Mouse (Mus musculus) lung, adult 2 months (tissue): ENCODE data around the gene Olfr803. TPM values are rescaled to one million over a fixed set of nuclear protein-coding genes. Genes with fewer than 3 reads are reported as not detected.

Experiments
- DNase-seq: peaks from one replicate; pipeline ENCODE4 v3.0.0; 2022
- H3K4me1 ChIP-seq: fragments of 200-500 bp; 2 replicates; pipeline ENCODE4 v1.6.1; 2011; ENCODE audit warnings: low read length; ENCODE audit not compliant: control insufficient read depth, insufficient read depth
- H3K4me3 ChIP-seq: fragments of 200-500 bp; replicated peaks from 2 replicates; pipeline ENCODE3; 2011; ENCODE audit warnings: low read depth, mild to moderate bottlenecking, control low read depth, low read length; ENCODE audit errors: extremely low read depth
- CTCF ChIP-seq: fragments of 200-500 bp; IDR thresholded peaks from 2 replicates; pipeline ENCODE4 v1.5.1; 2011; ENCODE audit warnings: mild to moderate bottlenecking, low read length, control low read depth; ENCODE audit not compliant: insufficient read depth
- POLR2A ChIP-seq: fragments of 200-500 bp; IDR thresholded peaks from 2 replicates; pipeline ENCODE4 v1.6.1; 2011; ENCODE audit warnings: low read depth, mild to moderate bottlenecking, control low read depth, low read length, borderline replicate concordance; ENCODE audit errors: extremely low read depth
- WGBS: fragments of 180-500 bp; shearing (Covaris S2); methylation state at CpG from one replicate; pipeline ENCODE4 v1.1.7; 2018; 5-methylcytosine and 5-hydroxymethylcytosine counted together
- polyA plus RNA-seq: library from polyadenylated mRNA; depleted of rRNA; stranded (reverse); fragments of >200 nt; gene quantifications from 2 replicates; pipeline ENCODE4 v1.2.3, GENCODE M21; 2012; rRNA removed

The Olfr803 gene
- not detected in 2 replicates for polyA plus RNA-seq

DNA sequence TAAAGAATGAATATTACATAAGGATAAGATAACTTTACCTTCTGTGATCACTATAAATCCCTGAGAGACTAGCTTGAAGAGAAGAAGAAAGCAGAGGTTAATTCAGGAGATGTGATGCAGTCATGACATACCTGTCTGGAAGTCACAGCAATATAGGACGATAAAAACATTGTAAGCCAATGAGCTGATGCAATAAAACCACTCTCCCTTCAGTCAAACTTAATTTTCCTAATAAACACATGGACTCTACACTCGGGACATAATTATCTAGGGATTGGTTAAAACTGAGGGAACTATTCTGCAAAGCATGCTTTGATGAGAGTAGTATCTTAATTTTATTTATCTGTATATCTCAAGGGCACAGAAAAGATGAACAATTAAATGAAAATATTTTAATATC, at the start of gene Olfr803:
TSS of gene Olfr803 (minus strand) at position 101 of the 400 bp plus-strand sequence.
- no peaks in the 10 kb centered on the region for H3K4me1 ChIP-seq
- DNase-seq = no peak
- WGBS = 61% methylated on average over 2 of the region's 2 CpGs
- no peak for TF ChIP-seq CTCF
- TF ChIP-seq POLR2A = no peak
- no peak within 1 kb of the TSS for H3K4me3 ChIP-seq

- no peak for DNase-seq
- no peak for TF ChIP-seq POLR2A
- Histone ChIP-seq H3K4me3 (no peak within 1 kb of the TSS), H3K4me1 (no peaks in the 10 kb centered on the region)
Measured at GRCm38 (mm10) chr10:129741821-129742220, 47.7 kb upstream of the Olfr803 start, which contains the start of gene Olfr806. Gene Olfr806, minus strand, starts transcription at chr10:129741921.

DNA sequence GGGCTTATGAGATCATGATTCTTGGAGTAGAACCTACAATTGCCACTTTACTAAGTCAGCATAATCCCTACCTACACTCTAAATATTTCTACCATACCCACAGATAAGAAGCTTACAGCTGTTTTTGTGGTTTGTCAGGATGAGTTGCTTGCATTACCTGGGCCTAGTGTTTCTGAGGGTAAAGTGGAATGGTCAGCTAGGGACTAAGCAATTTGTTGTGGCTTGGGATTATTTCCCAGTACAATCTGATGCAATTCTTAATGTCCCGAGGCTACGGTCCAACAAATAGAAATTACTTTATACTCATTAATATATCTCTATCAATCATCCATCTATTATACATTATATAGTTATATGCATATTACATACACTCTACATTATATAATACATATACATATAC, 35.2 kb upstream of the Olfr803 start, which contains the start of gene Olfr805:
TSS of gene Olfr805 (minus strand) at position 101 of the 400 bp plus-strand sequence.
- 95% methylated on average over 2 of the region's 2 CpGs for WGBS
- no peak for TF ChIP-seq CTCF
- TF ChIP-seq POLR2A = no peak
- DNase-seq = no peak
- Histone ChIP-seq H3K4me3 (no peak within 1 kb of the TSS), H3K4me1 (no peaks in the 10 kb centered on the region)

- no peak for DNase-seq
- Histone ChIP-seq H3K4me3 (no peak within 1 kb of the TSS), H3K4me1 (no peaks in the 10 kb centered on the region)
- TF ChIP-seq POLR2A (no peak), CTCF (no peak)
Measured at GRCm38 (mm10) chr10:129702910-129703309, 8.8 kb upstream of the Olfr803 start, which contains the start of gene Olfr804. Gene Olfr804, plus strand, starts transcription at chr10:129703210.

DNA sequence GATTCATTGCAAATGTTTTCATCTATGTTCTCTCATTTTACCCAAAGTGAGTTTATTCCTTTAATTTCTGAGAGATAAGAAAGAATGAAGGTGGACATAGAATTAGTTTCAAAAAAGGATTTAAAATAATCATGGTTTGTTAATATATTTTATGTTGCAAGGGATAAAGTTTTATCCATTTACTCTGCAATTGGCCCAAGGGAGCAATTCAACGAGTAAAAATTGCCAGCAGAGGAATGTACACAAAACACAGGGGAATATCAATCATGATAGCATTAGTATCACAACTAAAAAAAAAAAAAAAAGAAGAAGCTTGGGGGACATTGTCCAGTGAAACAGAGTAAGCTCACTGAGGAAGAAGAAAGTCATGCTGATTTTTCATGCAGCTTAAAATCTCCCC, 6.0 kb downstream of the Olfr803 start, which contains the start of gene Olfr802:
TSS of gene Olfr802 (minus strand) at position 101 of the 400 bp plus-strand sequence.
- H3K4me1 ChIP-seq = no peaks in the 10 kb centered on the region
- DNase-seq = no peak
- no peak within 1 kb of the TSS for H3K4me3 ChIP-seq
- WGBS = 41% methylated on average over 1 of the region's 1 CpGs
- TF ChIP-seq CTCF (no peak), POLR2A (no peak)

- 59% methylated on average over 1 of the region's 1 CpGs for WGBS
- H3K4me1 ChIP-seq = no peaks in the 10 kb centered on the region
- no peak within 1 kb of the TSS for H3K4me3 ChIP-seq
- no peak for DNase-seq
- TF ChIP-seq CTCF (no peak), POLR2A (no peak)
Measured at GRCm38 (mm10) chr10:129673765-129674164, 20.3 kb downstream of the Olfr803 start, which contains the start of gene Olfr801. Gene Olfr801, minus strand, starts transcription at chr10:129673865.

DNA sequence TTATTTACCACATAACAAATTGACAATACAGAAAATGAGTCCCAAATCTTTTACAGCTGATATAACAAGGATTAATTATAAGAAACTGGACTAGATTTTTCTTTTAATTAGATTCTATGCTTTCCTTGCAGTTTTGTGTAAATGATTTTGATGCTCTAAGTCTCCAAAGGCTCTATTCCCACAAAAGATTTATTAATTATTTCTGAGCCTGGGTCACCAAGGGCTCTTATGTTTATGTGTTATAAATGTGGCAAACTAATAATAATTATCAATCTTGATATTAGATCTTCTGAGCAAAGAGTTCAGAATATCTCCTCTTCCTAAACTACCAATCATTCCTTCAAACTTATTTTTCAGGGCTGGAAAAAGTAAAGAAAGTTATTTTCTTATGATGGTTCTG, 36.7 kb downstream of the Olfr803 start, which contains the start of gene Olfr800:
TSS of gene Olfr800 (plus strand) at position 301 of the 400 bp plus-strand sequence.
- no peak for TF ChIP-seq POLR2A
- TF ChIP-seq CTCF = no peak
- no peaks in the 10 kb centered on the region for H3K4me1 ChIP-seq
- no peak within 1 kb of the TSS for H3K4me3 ChIP-seq
- no peak for DNase-seq

DNA sequence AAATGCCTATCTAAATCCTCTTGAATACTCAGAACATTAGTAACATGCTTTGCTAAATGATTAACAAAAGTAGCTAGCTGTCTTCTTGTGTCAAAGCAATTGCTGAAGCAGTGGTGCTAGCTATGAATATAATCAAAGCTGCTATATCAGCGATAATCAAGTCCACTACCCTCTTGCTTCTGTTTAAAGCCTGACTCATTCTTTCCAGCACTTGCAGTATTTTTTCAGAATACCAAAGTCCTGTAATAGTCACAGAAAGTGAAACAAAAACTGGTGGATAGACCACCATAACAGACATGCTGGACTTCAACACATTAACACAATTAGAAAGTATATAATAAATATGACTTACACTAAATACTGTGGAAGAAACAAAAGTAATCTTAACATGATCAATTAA, 42.3 kb downstream of the Olfr803 start:
- no peak for TF ChIP-seq CTCF
- DNase-seq = no peak
- Histone ChIP-seq H3K4me1 (no peaks in the 10 kb centered on the region), H3K4me3 (no peak overlapping the region)
- 87% methylated on average over 1 of the region's 1 CpGs for WGBS

Other genes with a start within 250 kb of the Olfr803 start
- not detected in 2 replicates for gene Olfr787, start 232.4 kb downstream of the Olfr803 start, polyA plus RNA-seq
- gene Olfr788, start 223.3 kb downstream of the Olfr803 start, polyA plus RNA-seq = not detected in 2 replicates
- gene Olfr789, start 209.5 kb downstream of the Olfr803 start, polyA plus RNA-seq = not detected in 2 replicates
- gene Olfr790, start 195.8 kb downstream of the Olfr803 start, polyA plus RNA-seq = not detected in 2 replicates
- not detected in 2 replicates for gene Olfr791, start 172.5 kb downstream of the Olfr803 start, polyA plus RNA-seq
- gene Olfr792, start 155.1 kb downstream of the Olfr803 start, polyA plus RNA-seq = not detected in 2 replicates
- gene Olfr794, start 126.6 kb downstream of the Olfr803 start, polyA plus RNA-seq = not detected in 2 replicates
- gene Olfr796, start 81.7 kb downstream of the Olfr803 start, polyA plus RNA-seq = not detected in 2 replicates
- gene Olfr798, start 66.4 kb downstream of the Olfr803 start, polyA plus RNA-seq = not detected in 2 replicates
- not detected in 2 replicates for gene Olfr799, start 56.8 kb downstream of the Olfr803 start, polyA plus RNA-seq
- gene Olfr800, start 36.6 kb downstream of the Olfr803 start, polyA plus RNA-seq = not detected in 2 replicates
- not detected in 2 replicates for gene Olfr801, start 20.4 kb downstream of the Olfr803 start, polyA plus RNA-seq
- not detected in 2 replicates for gene Olfr802, start 6.1 kb downstream of the Olfr803 start, polyA plus RNA-seq
- gene Olfr804, start 8.9 kb upstream of the Olfr803 start, polyA plus RNA-seq = not detected in 2 replicates
- not detected in 2 replicates for gene Olfr805, start 35.1 kb upstream of the Olfr803 start, polyA plus RNA-seq
- gene Olfr806, start 47.6 kb upstream of the Olfr803 start, polyA plus RNA-seq = not detected in 2 replicates
- gene Olfr807, start 63.5 kb upstream of the Olfr803 start, polyA plus RNA-seq = not detected in 2 replicates
- gene Olfr808, start 71.2 kb upstream of the Olfr803 start, polyA plus RNA-seq = not detected in 2 replicates
- gene Olfr809, start 80.4 kb upstream of the Olfr803 start, polyA plus RNA-seq = not detected in 2 replicates
- not detected in 2 replicates for gene Olfr810, start 100.6 kb upstream of the Olfr803 start, polyA plus RNA-seq
- gene Olfr811, start 110.1 kb upstream of the Olfr803 start, polyA plus RNA-seq = not detected in 2 replicates
- not detected in 2 replicates for gene Olfr812, start 151.8 kb upstream of the Olfr803 start, polyA plus RNA-seq
- gene Olfr813, start 161.1 kb upstream of the Olfr803 start, polyA plus RNA-seq = not detected in 2 replicates
- not detected in 2 replicates for gene Olfr814, start 185.6 kb upstream of the Olfr803 start, polyA plus RNA-seq
- gene Olfr815, start 211.6 kb upstream of the Olfr803 start, polyA plus RNA-seq = not detected in 2 replicates
- gene Olfr816, start 221.3 kb upstream of the Olfr803 start, polyA plus RNA-seq = not detected in 2 replicates